Mouse (Mus musculus): ENCODE results near the gene Carns1.

DNA sequence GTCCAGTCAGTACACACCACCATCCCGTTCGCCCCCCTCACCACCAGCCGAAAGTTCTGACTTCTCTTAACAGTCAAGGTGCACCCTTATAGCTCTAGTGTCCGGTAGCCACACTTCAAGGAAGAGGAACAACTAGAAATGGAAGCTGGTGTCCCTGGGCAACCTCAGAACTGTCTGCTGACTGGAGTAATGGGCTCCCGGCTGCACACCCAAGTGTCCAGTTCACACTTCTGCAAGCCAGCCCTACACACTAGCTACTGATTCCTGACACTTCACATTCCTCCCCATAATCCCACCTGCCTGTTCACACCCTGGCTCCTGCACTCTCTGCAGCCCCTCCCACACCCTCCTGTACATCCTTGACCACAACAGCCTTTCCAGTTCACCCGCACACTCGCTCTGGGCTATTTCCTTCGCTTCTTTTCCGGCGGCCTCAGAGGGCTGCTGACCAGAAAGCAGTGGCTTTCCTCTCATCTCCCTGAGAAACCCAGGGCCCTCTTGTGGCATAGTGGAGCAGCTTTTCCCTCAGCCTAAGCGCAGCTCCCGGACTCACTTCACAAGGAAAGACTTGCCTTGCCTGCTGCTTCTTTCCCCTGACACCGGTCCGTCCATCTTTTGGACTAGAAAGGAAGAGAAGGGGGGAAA is 40.9 kb upstream of the Carns1 start:
- TF ChIP-seq CTCF (IDR thresholded peaks at IDR 0.05; ENCODE audit: low read depth) (peak; percentile 48; the same call in 1 of the 2 replicates), EP300 (IDR thresholded peaks at IDR 0.05; ENCODE audit: low read depth) (no peak)
